Comparison of ENCODE assay signal across 8 mouse cellular contexts in genomic region chr8:13472284-13472683, GRCm38 (mm10). TPM values are rescaled to one million over a fixed set of nuclear protein-coding genes. Genes with fewer than 3 reads are reported as not detected.
DNase-seq lines count a peak whose midpoint lies in the region; ATAC-seq lines count a peak whose summit lies in the region.

No protein-coding gene starts in this region.

- no peak overlapping the region for H3K27ac ChIP-seq in embryonic facial prominence, embryonic 13.5 days
- H3K27ac ChIP-seq in hindbrain, embryonic 10.5 days, result no peak overlapping the region
- H3K27ac ChIP-seq in forebrain, embryonic 15.5 days (replicated peaks), result no peak overlapping the region

- no peaks in the 10 kb centered on the region for H3K36me3 ChIP-seq in embryonic facial prominence, embryonic 13.5 days
- H3K36me3 ChIP-seq in hindbrain, embryonic 10.5 days, result no peaks in the 10 kb centered on the region
- H3K36me3 ChIP-seq in forebrain, embryonic 15.5 days, result no peaks in the 10 kb centered on the region

- no peaks in the 10 kb centered on the region for H3K9me3 ChIP-seq in embryonic facial prominence, embryonic 13.5 days
- H3K9me3 ChIP-seq in hindbrain, embryonic 10.5 days, result no peaks in the 10 kb centered on the region
- H3K9me3 ChIP-seq in forebrain, embryonic 15.5 days, result no peaks in the 10 kb centered on the region

- H3K4me1 ChIP-seq in embryonic facial prominence, embryonic 13.5 days, result peaks cover 6% of the 10 kb centered on the region
- no peaks in the 10 kb centered on the region for H3K4me1 ChIP-seq in hindbrain, embryonic 10.5 days (replicated peaks)
- H3K4me1 ChIP-seq in forebrain, embryonic 15.5 days, result no peaks in the 10 kb centered on the region

- no peaks in the 10 kb centered on the region for H3K27me3 ChIP-seq in embryonic facial prominence, embryonic 13.5 days
- no peaks in the 10 kb centered on the region for H3K27me3 ChIP-seq in hindbrain, embryonic 10.5 days (ENCODE audit: insufficient read depth, poor library complexity, severe bottlenecking)
- no peaks in the 10 kb centered on the region for H3K27me3 ChIP-seq in forebrain, embryonic 15.5 days

- H3K9ac ChIP-seq in embryonic facial prominence, embryonic 13.5 days, result 0 out of 2 replicates have a peak overlapping the region, but pooled peaks have one; percentile 28
- no peak overlapping the region for H3K9ac ChIP-seq in forebrain, embryonic 15.5 days (replicated peaks)

- no peak overlapping the region for H3K4me2 ChIP-seq in embryonic facial prominence, embryonic 13.5 days
- H3K4me2 ChIP-seq in forebrain, embryonic 15.5 days (replicated peaks), result no peak overlapping the region

- H3K4me3 ChIP-seq in embryonic facial prominence, embryonic 13.5 days, result no peak overlapping the region
- H3K4me3 ChIP-seq in hindbrain, embryonic 10.5 days, result no peak overlapping the region
- H3K4me3 ChIP-seq in forebrain, embryonic 15.5 days, result no peak overlapping the region

- ATAC-seq in embryonic facial prominence, embryonic 13.5 days (ENCODE audit: insufficient number of reproducible peaks, insufficient read depth, low FRiP score, low TSS enrichment, low read depth), result 0 out of 2 replicates have a peak, but pooled peaks have one; percentile 48
- no peak for ATAC-seq in forebrain, embryonic 15.5 days (replicated peaks)

- DNase-seq in embryo, embryonic 10 days (ENCODE audit: low spot score), result peak; percentile 39
- DNase-seq in embryo, embryonic 9.5 days (ENCODE audit: extremely low spot score), result no peak
- peak; percentile 78 for DNase-seq in heart, postnatal 4 days
- DNase-seq in lung, postnatal 10 days, result peak; percentile 58
- no peak for DNase-seq in hindbrain, embryonic 10.5 days (ENCODE audit: low spot score)
- no peak for DNase-seq in natural killer cell, adult 2 months (ENCODE audit: low spot score in 2 of 2)

- WGBS in embryonic facial prominence, embryonic 13.5 days, result 46% methylated on average over 7 of the region's 7 CpGs
- WGBS in hindbrain, embryonic 10.5 days, result 83% methylated on average over 7 of the region's 7 CpGs
- 83% methylated on average over 7 of the region's 7 CpGs for WGBS in forebrain, embryonic 15.5 days

RNA-seq across cellular contexts. Expression of gene Gas6, which starts 22.0 kb away (rescaled TPM):
- 15.4 and 17.5 TPM in 2 replicates for polyA plus RNA-seq in embryonic facial prominence, embryonic 13.5 days (2015; fragmentation: Nextera tagmentation; extraction: Ambion mirVana)
- 100 to 1,000 TPM; 148 to 153 TPM for total RNA-seq in heart, postnatal 4 days (2021)
- polyA plus RNA-seq in hindbrain, embryonic 10.5 days (2016; fragmentation: Nextera tagmentation; extraction: Ambion mirVana), result 12.9 and 15.8 TPM in 2 replicates
- 21.1 and 23.3 TPM in 2 replicates for polyA plus RNA-seq in forebrain, embryonic 15.5 days (2015; fragmentation: Nextera tagmentation; extraction: Ambion mirVana)

RNA-seq across cellular contexts. Expression of gene Tmem255b, which starts 37.3 kb away (rescaled TPM):
- 0.38 TPM in 1 of 2 replicates, not detected in the other for polyA plus RNA-seq in embryonic facial prominence, embryonic 13.5 days (2015; fragmentation: Nextera tagmentation; extraction: Ambion mirVana)
- 1 to 10 TPM; 9.2 to 9.3 TPM for total RNA-seq in heart, postnatal 4 days (2021)
- polyA plus RNA-seq in hindbrain, embryonic 10.5 days (2016; fragmentation: Nextera tagmentation; extraction: Ambion mirVana), result 0.27 and 0.56 TPM in 2 replicates
- 0.36 TPM in 1 of 2 replicates, not detected in the other for polyA plus RNA-seq in forebrain, embryonic 15.5 days (2015; fragmentation: Nextera tagmentation; extraction: Ambion mirVana)

Comparison
In these comparisons a context has a peak if more than half of its experiments do, and no peak if none do; other contexts are left out.
1. DNase-seq: peak in embryo, embryonic 10 days (single experiment), heart, postnatal 4 days (single experiment) and lung, postnatal 10 days (single experiment); none in embryo, embryonic 9.5 days (single experiment), hindbrain, embryonic 10.5 days (single experiment) and natural killer cell, adult 2 months (0 of 2).